Mouse (Mus musculus) intestine, embryonic 14.5 days (tissue): ENCODE measurements around the gene Mum1l1. TPM values are rescaled to one million over a fixed set of nuclear protein-coding genes. Genes with fewer than 3 reads are reported as not detected.
"Not testable (repeated sequence)": the region's sequence is repeated elsewhere in the genome, so short reads cannot be mapped to it uniquely, and the experiment has no call there.

Experiments used
- ATAC-seq: fragments of 200-750 bp; cut with Nextera tagmentation; replicated peaks from 2 replicates; pipeline ENCODE4 v1.8.0; 2017; ENCODE audit warnings: low read depth, moderate number of reproducible peaks, moderate TSS enrichment, moderate library complexity; ENCODE audit not compliant: low FRiP score, low TSS enrichment
- DNase-seq: peaks from one replicate; pipeline ENCODE4 v3.0.0-alpha.2; 2018; ENCODE audit warnings: low spot score
- H3K27ac ChIP-seq: fragments of 300-500 bp; sonication (generic); 2 replicates; pipeline ENCODE4 v1.5.1; 2014; ENCODE audit warnings: low read depth, mild to moderate bottlenecking, control low read depth
- H3K27me3 ChIP-seq: fragments of 300-500 bp; sonication (generic); replicated peaks from 2 replicates; pipeline ENCODE4 v1.6.1; 2014; ENCODE audit warnings: low read length, control low read depth; ENCODE audit not compliant: control insufficient read depth, insufficient read depth
- H3K36me3 ChIP-seq: fragments of 300-500 bp; sonication (generic); 2 replicates; pipeline ENCODE4 v1.6.1; 2014; ENCODE audit warnings: low read length, control low read depth; ENCODE audit not compliant: control insufficient read depth, insufficient read depth
- H3K4me1 ChIP-seq: fragments of 300-500 bp; sonication (generic); replicated peaks from 2 replicates; pipeline ENCODE4 v1.6.1; 2014; ENCODE audit warnings: low read length, control low read depth, mixed read lengths; ENCODE audit not compliant: control insufficient read depth, insufficient read depth
- H3K4me2 ChIP-seq: fragments of 300-500 bp; sonication (generic); 2 replicates; pipeline ENCODE4 v1.6.1; 2014; ENCODE audit warnings: low read length
- H3K4me3 ChIP-seq: fragments of 300-500 bp; sonication (generic); 2 replicates; pipeline ENCODE4 v1.5.1; 2014; ENCODE audit warnings: low read depth, low read length, control low read depth, mixed read lengths
- H3K9ac ChIP-seq: fragments of 300-500 bp; sonication (generic); 2 replicates; pipeline ENCODE4 v1.6.1; 2014; ENCODE audit warnings: mild to moderate bottlenecking, low read length
- H3K9me3 ChIP-seq: fragments of 300-500 bp; sonication (generic); 2 replicates; pipeline ENCODE4 v1.6.1; 2016; ENCODE audit warnings: low read length, control low read depth; ENCODE audit not compliant: control insufficient read depth
- WGBS: fragments of 180-500 bp; shearing (Covaris S2); extraction: QIAGEN DNeasy Blood & Tissue Kit; methylation state at CpG from one replicate; pipeline ENCODE4 v1.1.7; 2014; 5-methylcytosine and 5-hydroxymethylcytosine counted together
- polyA plus RNA-seq: library from polyadenylated mRNA; unstranded; fragments of >200 nt; fragmentation: Nextera tagmentation; extraction: Ambion mirVana; gene quantifications from 2 replicates; pipeline ENCODE4 v1.2.1, GENCODE M21; 2014

Mum1l1 gene
- polyA plus RNA-seq: 14.6 and 18.4 TPM in 2 replicates

DNA sequence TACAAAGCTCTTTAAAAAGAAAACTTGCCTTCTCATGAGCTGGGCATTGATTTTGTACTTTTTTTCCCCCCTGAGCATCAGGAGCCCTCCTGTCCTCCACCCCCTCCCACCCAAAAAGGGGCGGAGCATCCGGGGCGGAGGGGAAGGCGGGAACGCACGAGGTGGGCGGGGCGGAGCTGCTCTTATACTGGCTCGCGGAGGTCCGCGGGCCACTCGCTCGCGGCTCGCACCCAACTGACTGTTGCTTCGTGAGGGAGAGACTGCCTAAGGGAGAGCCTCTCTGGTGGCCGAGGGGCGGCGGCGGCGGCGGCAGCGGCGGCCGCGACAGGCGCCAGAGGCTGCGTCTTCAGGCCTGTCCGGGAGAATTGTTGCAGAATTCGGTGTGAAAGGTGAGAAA is at the start of gene Mum1l1:
Gene Mum1l1 (plus strand): TSS at position 214 of the 397 bp plus-strand sequence.
- Histone ChIP-seq H3K4me3 (peak within 1 kb of the TSS; percentile 41), H3K9ac (peak within 1 kb of the TSS; percentile 42; the same call in 1 of the 2 replicates), H3K4me2 (peak within 1 kb of the TSS; percentile 49), H3K36me3 (no peaks in the 10 kb centered on the region), H3K27me3 (no peaks in the 10 kb centered on the region), H3K9me3 (no peaks in the 10 kb centered on the region), H3K27ac (no peak within 1 kb of the TSS), H3K4me1 (no peaks in the 10 kb centered on the region)
- ATAC-seq (peak; percentile 90), DNase-seq (peak; percentile 70)
- 9% methylated on average over 30 of the region's 31 CpGs for WGBS

DNA sequence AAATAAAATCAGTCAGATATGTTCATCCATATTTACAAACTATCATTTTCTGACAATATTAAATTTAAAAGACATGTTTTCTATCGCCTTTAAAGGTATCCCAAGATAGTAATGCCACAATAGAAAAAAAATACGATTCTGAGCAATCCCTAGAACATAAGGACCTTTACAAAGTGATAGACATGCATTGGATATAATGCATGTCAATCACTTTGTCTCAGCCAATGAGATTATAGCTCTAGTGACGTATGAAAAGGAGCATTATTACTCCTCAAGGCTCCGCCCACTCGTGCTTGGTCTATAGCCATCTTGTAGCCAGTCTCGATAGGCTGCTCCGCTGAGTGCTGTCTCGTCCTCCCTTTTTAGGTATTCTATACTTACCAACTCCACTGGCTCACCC is 30.9 kb upstream of the Mum1l1 start, which contains the start of gene 4933428M09Rik:
Gene 4933428M09Rik (plus strand): TSS at position 301 of the 400 bp plus-strand sequence.
- DNase-seq (no peak), ATAC-seq (no peak)
- H3K4me1 ChIP-seq: no peaks in the 10 kb centered on the region
- H3K27ac ChIP-seq: no peak within 1 kb of the TSS
- H3K4me3 ChIP-seq: no peak within 1 kb of the TSS
- no peak within 1 kb of the TSS for H3K4me2 ChIP-seq
- WGBS: 90% methylated on average over 8 of the region's 8 CpGs
- no peaks in the 10 kb centered on the region for H3K9me3 ChIP-seq
- H3K9ac ChIP-seq: no peak within 1 kb of the TSS
- no peaks in the 10 kb centered on the region for H3K27me3 ChIP-seq
- no peaks in the 10 kb centered on the region for H3K36me3 ChIP-seq

DNA sequence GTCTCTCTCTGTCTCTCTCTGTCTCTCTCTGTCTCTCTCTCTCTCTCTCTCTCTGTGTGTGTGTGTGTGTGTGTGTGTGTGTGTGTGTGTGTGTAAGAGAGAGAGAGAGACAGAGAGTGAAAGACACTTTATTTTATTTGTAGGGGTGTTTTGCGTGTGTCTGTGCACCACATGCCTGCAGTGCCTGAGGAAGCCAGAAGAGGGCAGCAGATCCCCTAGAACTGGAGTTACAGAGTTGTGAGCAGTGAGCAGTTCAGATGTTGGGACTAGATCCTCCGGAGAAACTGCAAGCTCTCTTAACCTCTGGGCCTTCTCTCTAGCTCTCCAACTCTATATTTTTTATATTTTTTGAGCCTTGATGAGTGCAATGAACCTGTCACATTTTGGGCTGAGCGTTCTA is 18.3 kb upstream of the Mum1l1 start:
- DNase-seq: peak; percentile 53
- H3K9me3 ChIP-seq, H3K36me3 ChIP-seq, ATAC-seq, H3K27ac ChIP-seq, H3K9ac ChIP-seq, H3K4me3 ChIP-seq, H3K4me2 ChIP-seq, H3K27me3 ChIP-seq, H3K4me1 ChIP-seq: not testable (repeated sequence)
- WGBS: 90% methylated on average over 3 of the region's 3 CpGs

DNA sequence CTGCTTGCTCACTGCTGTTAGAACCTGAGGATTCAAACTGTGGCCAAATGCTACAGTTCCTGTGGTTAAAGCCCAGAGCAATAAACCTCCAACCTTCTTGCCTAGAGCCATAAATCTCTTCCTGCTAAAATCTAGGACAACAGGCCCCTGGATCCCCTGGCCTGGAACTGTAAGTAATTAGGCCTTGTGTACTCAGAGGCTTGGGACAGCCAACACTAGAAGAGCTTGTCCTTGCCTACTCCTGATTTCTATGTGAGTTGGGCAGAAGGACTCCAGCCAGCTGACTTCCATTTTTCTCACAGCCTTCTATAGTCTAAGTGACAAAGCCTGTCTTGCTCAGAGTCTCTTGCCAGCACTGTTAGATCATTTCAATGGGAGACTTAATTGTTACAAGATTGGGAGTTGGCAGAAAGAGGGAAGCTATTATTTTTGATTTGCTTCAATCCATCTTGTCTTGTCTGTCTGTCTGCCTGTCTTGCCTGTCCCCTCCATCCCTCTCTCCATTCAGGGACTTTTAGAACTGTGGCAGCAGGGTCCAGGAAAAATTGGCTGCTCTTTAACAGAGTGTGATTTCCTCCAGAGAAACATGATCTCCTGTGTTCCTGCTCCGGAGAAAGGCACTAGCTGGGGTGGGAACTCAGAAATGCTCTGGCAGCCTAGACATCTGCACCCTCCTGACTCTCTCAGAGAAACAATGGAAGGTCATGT is 15.1 kb upstream of the Mum1l1 start:
- DNase-seq (no peak), ATAC-seq (no peak)
- no peaks in the 10 kb centered on the region for H3K9me3 ChIP-seq
- no peak overlapping the region for H3K9ac ChIP-seq
- no peaks in the 10 kb centered on the region for H3K4me1 ChIP-seq
- no peak overlapping the region for H3K27ac ChIP-seq
- no peaks in the 10 kb centered on the region for H3K36me3 ChIP-seq
- no peak overlapping the region for H3K4me3 ChIP-seq
- H3K4me2 ChIP-seq: no peak overlapping the region
- 42% methylated on average over 1 of the region's 1 CpGs for WGBS
- H3K27me3 ChIP-seq: no peaks in the 10 kb centered on the region

DNA sequence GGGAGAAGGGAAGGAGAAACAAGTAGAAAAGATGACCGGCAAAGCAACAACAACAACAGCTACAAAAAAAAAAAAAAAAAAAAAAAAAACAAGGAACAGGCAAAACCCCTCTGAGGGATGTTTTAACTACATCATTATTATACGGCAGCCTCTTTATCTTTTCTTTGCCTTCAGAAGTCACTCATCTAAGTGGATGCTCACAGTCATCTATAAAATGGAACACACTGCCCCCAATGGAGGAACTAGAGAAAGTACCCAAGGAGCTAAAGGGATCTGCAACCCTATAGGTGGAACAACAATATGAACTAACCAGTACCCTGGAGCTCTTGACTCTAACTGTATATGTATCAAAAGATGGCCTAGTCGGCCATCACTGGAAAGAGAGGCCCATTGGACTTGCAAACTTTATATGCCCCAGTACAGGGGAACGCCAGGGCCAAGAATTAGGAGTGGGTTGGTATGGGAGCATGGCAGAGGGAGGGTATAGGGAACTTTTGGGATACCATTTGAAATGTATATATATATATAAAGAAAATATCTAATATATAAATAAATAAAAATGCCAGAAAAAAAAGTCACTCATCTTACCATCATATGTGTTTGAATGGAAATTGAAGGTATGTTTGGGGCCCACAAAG is 532 bp upstream of the Mum1l1 start:
- not testable (repeated sequence) for DNase-seq, H3K4me2 ChIP-seq, H3K9ac ChIP-seq, H3K27me3 ChIP-seq, H3K36me3 ChIP-seq, H3K4me3 ChIP-seq, H3K4me1 ChIP-seq, H3K9me3 ChIP-seq, H3K27ac ChIP-seq
- peak; percentile 19; the same call in 1 of the 2 replicates for ATAC-seq
- 85% methylated on average over 3 of the region's 4 CpGs for WGBS

DNA sequence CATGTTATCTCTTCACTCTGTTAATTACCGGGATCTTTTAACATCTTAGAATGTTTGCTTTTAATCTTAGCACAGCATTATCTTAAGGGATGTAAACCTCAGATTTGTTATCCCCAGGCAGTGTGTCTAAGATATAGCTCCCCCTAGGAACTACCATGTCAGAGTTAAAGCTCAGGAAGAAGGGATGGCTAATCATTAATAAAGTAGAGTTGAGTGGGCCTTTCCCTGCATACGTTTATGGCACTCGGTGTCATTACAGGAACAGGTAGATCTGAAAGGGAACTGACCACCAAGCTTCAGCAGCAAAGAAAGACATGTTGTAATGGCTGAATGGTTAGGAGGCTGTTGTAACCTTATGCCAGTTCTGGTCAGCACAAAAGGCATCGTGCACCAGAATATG is 4.9 kb downstream of the Mum1l1 start:
- Histone ChIP-seq H3K9ac (no peak overlapping the region), H3K27me3 (no peaks in the 10 kb centered on the region), H3K9me3 (no peaks in the 10 kb centered on the region), H3K36me3 (no peaks in the 10 kb centered on the region), H3K4me2 (no peak overlapping the region), H3K4me3 (no peak overlapping the region), H3K4me1 (no peaks in the 10 kb centered on the region), H3K27ac (no peak overlapping the region)
- WGBS: 55% methylated on average over 4 of the region's 4 CpGs
- DNase-seq (no peak), ATAC-seq (no peak)

DNA sequence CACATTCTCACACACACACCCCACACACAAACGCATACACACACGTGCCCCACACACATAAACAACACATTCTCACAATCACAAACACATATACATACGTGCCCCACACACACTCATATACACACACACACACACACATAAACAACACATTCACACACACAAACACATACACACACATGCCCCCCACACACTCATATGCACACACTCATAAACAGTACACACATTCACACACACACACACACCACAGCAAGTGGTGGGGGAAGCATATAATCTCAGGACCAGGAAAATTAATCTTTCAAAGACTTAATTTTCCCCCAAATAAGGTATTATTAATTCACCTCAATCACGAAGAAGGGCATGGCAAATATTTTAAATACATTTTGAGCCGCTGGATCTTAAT is 6.6 kb downstream of the Mum1l1 start:
- H3K27me3 ChIP-seq: no peaks in the 10 kb centered on the region
- no peak for DNase-seq
- ATAC-seq: no peak
- no peaks in the 10 kb centered on the region for H3K9me3 ChIP-seq
- H3K4me3 ChIP-seq: no peak overlapping the region
- no peaks in the 10 kb centered on the region for H3K36me3 ChIP-seq
- H3K4me1 ChIP-seq: no peaks in the 10 kb centered on the region
- H3K4me2 ChIP-seq: peak overlapping the region; percentile 47
- 66% methylated on average over 5 of the region's 5 CpGs for WGBS
- H3K27ac ChIP-seq: no peak overlapping the region
- no peak overlapping the region for H3K9ac ChIP-seq

DNA sequence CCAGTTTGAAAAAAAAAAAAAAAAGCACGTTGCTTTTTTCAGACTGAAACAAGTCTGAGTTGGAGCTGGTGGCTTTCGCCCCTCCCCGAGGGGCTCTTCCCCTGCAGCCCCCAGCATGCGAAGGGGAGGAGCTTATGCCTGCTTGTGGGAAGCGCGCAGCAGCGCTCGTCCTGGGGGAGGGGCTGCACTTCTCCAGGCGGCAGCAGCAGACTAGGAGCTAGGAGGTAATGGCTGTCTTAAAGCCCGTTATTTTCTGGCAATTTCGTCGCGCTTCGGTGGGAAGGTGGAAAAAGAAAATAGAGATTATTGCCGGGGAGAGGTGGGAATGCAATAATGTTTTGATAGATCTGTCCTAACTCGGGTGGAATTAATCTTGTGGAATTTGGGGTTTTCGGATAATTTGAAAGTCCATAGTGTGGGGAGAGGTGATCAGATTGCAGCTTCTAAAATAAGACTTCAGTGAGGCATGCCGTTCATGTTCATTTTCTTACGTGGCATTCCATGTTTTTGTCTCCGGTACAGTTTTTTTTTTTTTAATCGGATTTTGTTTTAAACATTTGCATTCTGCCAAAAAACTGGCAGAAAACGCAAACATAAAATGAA is 7.2 kb downstream of the Mum1l1 start:
- Histone ChIP-seq H3K9ac (peak overlapping the region; percentile 25; the same call in 1 of the 2 replicates), H3K4me3 (peak overlapping the region; percentile 36), H3K4me1 (no peaks in the 10 kb centered on the region), H3K4me2 (peak overlapping the region; percentile 47), H3K36me3 (no peaks in the 10 kb centered on the region), H3K9me3 (no peaks in the 10 kb centered on the region), H3K27me3 (no peaks in the 10 kb centered on the region), H3K27ac (no peak overlapping the region)
- DNase-seq: peak; percentile 65
- ATAC-seq: peak; percentile 75; the same call in 1 of the 2 replicates
- WGBS: 14% methylated on average over 22 of the region's 22 CpGs
